Mouse (Mus musculus): ENCODE measurements around the gene Pmvk. TPM values are rescaled to one million over a fixed set of nuclear protein-coding genes. Genes with fewer than 3 reads are reported as not detected.
A peak's percentile ranks its signal among the peaks of the same experiment; 100 is the strongest.

Gene Pmvk
- total and polyA plus RNA-seq, 3 experiments = 53.6 to 75.7 TPM; not detected in 1

DNA sequence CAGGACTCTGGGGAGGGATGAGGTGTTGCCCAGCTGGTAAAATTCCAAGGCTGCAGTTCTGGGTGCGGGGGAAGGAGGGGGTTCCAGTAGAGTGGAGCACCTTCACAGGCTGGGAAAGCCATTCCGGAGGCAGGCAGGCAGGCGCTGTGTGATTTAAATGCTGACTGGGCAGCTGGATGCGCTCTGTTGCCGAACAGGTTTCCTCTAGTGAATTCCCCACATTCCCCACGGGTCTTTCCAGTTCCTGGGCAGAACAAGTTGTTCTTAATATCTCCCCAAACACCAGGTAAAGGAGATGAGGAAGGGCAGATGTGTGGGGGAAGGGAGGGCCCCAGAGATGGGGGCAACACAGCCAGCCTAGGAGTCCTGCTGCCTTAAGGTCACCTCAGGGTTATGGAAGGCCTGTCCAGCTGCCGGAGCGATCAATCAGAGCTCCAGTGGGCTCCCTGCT lies 38.4 kb downstream of the Pmvk start:
- H3K9me3 ChIP-seq (replicated peaks; ENCODE audit: insufficient read depth, low read length) = no peaks in the 10 kb centered on the region
- H3K27me3 ChIP-seq (ENCODE audit: control insufficient read depth in 1 of 2, insufficient read depth in 2 of 2, low read length in 2 of 2) = peaks cover 12 to 24% of the 10 kb centered on the region in 2 experiments
- TF ChIP-seq TBP (IDR thresholded peaks at IDR 0.05; ENCODE audit: low read depth, low read length) = no peak
- TF ChIP-seq ZKSCAN1 (IDR thresholded peaks at IDR 0.05; ENCODE audit: low read depth, low read length) = no peak
- no peak for TF ChIP-seq ZC3H11A (IDR thresholded peaks at IDR 0.05; ENCODE audit: low read depth, low read length)
- TF ChIP-seq CHD2 (IDR thresholded peaks at IDR 0.05; ENCODE audit: low read length) = no peak
- TF ChIP-seq USF1 (IDR thresholded peaks at IDR 0.05; ENCODE audit: low read depth, low read length) = no peak
- no peak for TF ChIP-seq USF2 (IDR thresholded peaks at IDR 0.05; ENCODE audit: borderline replicate concordance in 1 of 2, insufficient read depth in 1 of 2, low read depth in 1 of 2, low read length in 2 of 2)
- no peak for TF ChIP-seq GABPA (IDR thresholded peaks at IDR 0.05; ENCODE audit: low read depth, low read length)
- no peak for TF ChIP-seq TAL1 (IDR thresholded peaks at IDR 0.05; ENCODE audit: low read length)
- TF ChIP-seq MXI1 (IDR thresholded peaks at IDR 0.05; ENCODE audit: low read depth, low read length) = no peak
- TF ChIP-seq MEF2A (IDR thresholded peaks at IDR 0.05; ENCODE audit: extremely low read depth, insufficient replicate concordance, low read depth, low read length, poor library complexity, severe bottlenecking) = no peak
- TF ChIP-seq POLR2A (IDR thresholded peaks at IDR 0.05; ENCODE audit: control insufficient read depth in 1 of 2, insufficient read depth in 1 of 2, low read depth in 1 of 2, low read length in 2 of 2, poor library complexity in 1 of 2) = no peak
- no peak for TF ChIP-seq MAZ (IDR thresholded peaks at IDR 0.05; ENCODE audit: low read depth, low read length)
- TF ChIP-seq CHD1 (IDR thresholded peaks at IDR 0.05; ENCODE audit: low read depth, low read length) = no peak
- TF ChIP-seq TCF12 (IDR thresholded peaks at IDR 0.05; ENCODE audit: low read depth, low read length) = no peak
- no peak for TF ChIP-seq ELF1 (IDR thresholded peaks at IDR 0.05; ENCODE audit: low read depth, low read length)
- no peak for TF ChIP-seq NRF1 (IDR thresholded peaks at IDR 0.05; ENCODE audit: insufficient read depth, low read depth, low read length, poor library complexity, severe bottlenecking)
- no peak for TF ChIP-seq UBTF (IDR thresholded peaks at IDR 0.05; ENCODE audit: borderline replicate concordance, insufficient read depth, low read depth, low read length)
- no peak for TF ChIP-seq POLR2AphosphoS2 (IDR thresholded peaks at IDR 0.05; ENCODE audit: low read length)
- H3K27ac ChIP-seq (ENCODE audit: control insufficient read depth, low read depth, low read length) = no peak overlapping the region
- H3K36me3 ChIP-seq (ENCODE audit: control insufficient read depth in 1 of 2, insufficient read depth in 2 of 2, low read length in 2 of 2) = no peaks in the 10 kb centered on the region
- H3K79me2 ChIP-seq (ENCODE audit: control insufficient read depth, insufficient read depth, low read length, poor library complexity) = no peaks in the 10 kb centered on the region
- no peak for DNase-seq (ENCODE audit: low read depth, low spot score)
- H3K4me1 ChIP-seq (ENCODE audit: control insufficient read depth in 1 of 2, insufficient read depth in 2 of 2, low read length in 2 of 2) = no peaks in the 10 kb centered on the region
- H3K9ac ChIP-seq (ENCODE audit: control insufficient read depth, low read depth, low read length, poor library complexity, severe bottlenecking) = no peak overlapping the region
- no peak overlapping the region for H3K4me3 ChIP-seq (ENCODE audit: control insufficient read depth in 1 of 2, insufficient read depth in 1 of 2, low read depth in 2 of 2, low read length in 2 of 2)

DNA sequence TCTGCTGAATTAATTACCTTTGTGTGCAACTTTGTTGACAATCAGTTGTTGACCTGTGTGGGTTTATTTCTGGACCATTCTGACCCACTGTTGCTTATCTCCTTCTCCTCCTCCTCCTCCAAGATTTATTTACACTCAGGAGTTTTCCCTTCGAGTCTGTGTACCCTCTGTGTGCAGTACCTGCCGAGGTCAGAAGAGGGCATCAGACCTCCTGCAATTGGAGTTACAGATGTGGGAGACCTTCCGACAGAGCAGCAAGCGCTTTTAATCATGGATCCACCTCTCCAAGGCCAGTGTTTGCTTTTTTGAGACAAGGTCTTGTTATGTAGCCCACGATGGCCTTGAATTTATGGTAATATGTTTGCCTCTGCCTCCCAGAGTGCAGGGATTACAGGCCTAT lies 40.3 kb downstream of the Pmvk start:
- no peak for DNase-seq (ENCODE audit: low read depth, low spot score)
- H3K4me3 ChIP-seq (ENCODE audit: control insufficient read depth in 1 of 2, insufficient read depth in 1 of 2, low read depth in 2 of 2, low read length in 2 of 2) = no peak overlapping the region
- H3K79me2 ChIP-seq (ENCODE audit: control insufficient read depth, insufficient read depth, low read length, poor library complexity) = no peaks in the 10 kb centered on the region
- H3K36me3 ChIP-seq (ENCODE audit: control insufficient read depth in 1 of 2, insufficient read depth in 2 of 2, low read length in 2 of 2) = no peaks in the 10 kb centered on the region
- peaks cover 3 to 13% of the 10 kb centered on the region in 2 experiments; a peak in 3 of 4 replicates for H3K27me3 ChIP-seq (ENCODE audit: control insufficient read depth in 1 of 2, insufficient read depth in 2 of 2, low read length in 2 of 2)
- no peak overlapping the region for H3K27ac ChIP-seq (ENCODE audit: control insufficient read depth, low read depth, low read length)
- TF ChIP-seq E2F4 (IDR thresholded peaks at IDR 0.05; ENCODE audit: borderline replicate concordance, low read depth, low read length) (no peak), TBP (IDR thresholded peaks at IDR 0.05; ENCODE audit: low read depth, low read length) (no peak), SMC3 (IDR thresholded peaks at IDR 0.05; ENCODE audit: low read depth, low read length) (peak; percentile 23; the same call in 1 of the 2 replicates), SIN3A (IDR thresholded peaks at IDR 0.05; ENCODE audit: low read length) (no peak), JUND (IDR thresholded peaks at IDR 0.05; ENCODE audit: low read depth, low read length) (no peak), TAL1 (IDR thresholded peaks at IDR 0.05; ENCODE audit: low read length) (no peak), CTCF (IDR thresholded peaks at IDR 0.05 in 2 of 3, conservative IDR thresholded peaks at IDR 0.05 in 1 of 3; ENCODE audit: control insufficient read depth in 1 of 3, insufficient read depth in 1 of 3, low read depth in 2 of 3, low read length in 3 of 3, poor library complexity in 1 of 3, severe bottlenecking in 1 of 3) (peak; percentile 41 to 52 (median 42)), GABPA (IDR thresholded peaks at IDR 0.05; ENCODE audit: low read depth, low read length) (no peak), USF2 (IDR thresholded peaks at IDR 0.05; ENCODE audit: borderline replicate concordance in 1 of 2, insufficient read depth in 1 of 2, low read depth in 1 of 2, low read length in 2 of 2) (no peak), RAD21 (IDR thresholded peaks at IDR 0.05; ENCODE audit: low read depth, low read length) (peak; percentile 14)
- no peaks in the 10 kb centered on the region for H3K9me3 ChIP-seq (replicated peaks; ENCODE audit: insufficient read depth, low read length)
- no peaks in the 10 kb centered on the region for H3K4me1 ChIP-seq (ENCODE audit: control insufficient read depth in 1 of 2, insufficient read depth in 2 of 2, low read length in 2 of 2)
- no peak overlapping the region for H3K9ac ChIP-seq (ENCODE audit: control insufficient read depth, low read depth, low read length, poor library complexity, severe bottlenecking)

Measured in MEL (cell line).